Mouse (Mus musculus): ENCODE data around the gene Rpf2. TPM values are rescaled to one million over a fixed set of nuclear protein-coding genes. Genes with fewer than 3 reads are reported as not detected.

Rpf2 gene
- polyA plus RNA-seq (2014; fragmentation: Nextera tagmentation; extraction: Ambion mirVana), result 71.8 and 81.9 TPM in 2 replicates

- under 1% methylated on average over 54 of the region's 54 CpGs for WGBS
- ATAC-seq (ENCODE audit: low read depth), result peak; percentile 95
- Histone ChIP-seq H3K36me3 (ENCODE audit: control insufficient read depth, insufficient read depth, low read length) (peaks cover 23% of the 10 kb centered on the region), H3K4me3 (ENCODE audit: low read depth, low read length) (peak within 1 kb of the TSS; percentile 81), H3K27me3 (ENCODE audit: control insufficient read depth, insufficient read depth, low read length) (no peaks in the 10 kb centered on the region), H3K27ac (ENCODE audit: low read depth, low read length) (peak within 1 kb of the TSS; percentile 83), H3K9me3 (ENCODE audit: control insufficient read depth, low read length) (no peaks in the 10 kb centered on the region), H3K9ac (replicated peaks; ENCODE audit: low read depth, low read length) (peak within 1 kb of the TSS; percentile 60), H3K4me2 (ENCODE audit: low read depth, low read length) (peak within 1 kb of the TSS; percentile 73), H3K4me1 (ENCODE audit: control insufficient read depth, insufficient read depth, low read length) (0 out of 2 replicates have a peak, but pooled peaks cover 2% of the 10 kb centered on the region)
Measured at GRCm38 (mm10) chr10:40246374-40247165, at the start of gene Rpf2. TSS of gene Rpf2 (minus strand) at chr10:40247036.

- no peak overlapping the region for H3K27ac ChIP-seq (ENCODE audit: low read depth, low read length)
Measured at GRCm38 (mm10) chr10:40292640-40293039, 45.8 kb upstream of the Rpf2 start.

GRCm38 (mm10) chr10:40286767-40287166 lies 39.9 kb upstream of the Rpf2 start:
- H3K36me3 ChIP-seq (ENCODE audit: control insufficient read depth, insufficient read depth, low read length), result peaks cover 5% of the 10 kb centered on the region; the same call in 1 of the 2 replicates
- no peaks in the 10 kb centered on the region for H3K27me3 ChIP-seq (ENCODE audit: control insufficient read depth, insufficient read depth, low read length)
- H3K4me2 ChIP-seq (ENCODE audit: low read depth, low read length), result no peak overlapping the region
- H3K27ac ChIP-seq (ENCODE audit: low read depth, low read length), result no peak overlapping the region
- no peaks in the 10 kb centered on the region for H3K9me3 ChIP-seq (ENCODE audit: control insufficient read depth, low read length)
- no peak overlapping the region for H3K9ac ChIP-seq (replicated peaks; ENCODE audit: low read depth, low read length)
- no peak for ATAC-seq (ENCODE audit: low read depth)
- no peaks in the 10 kb centered on the region for H3K4me1 ChIP-seq (ENCODE audit: control insufficient read depth, insufficient read depth, low read length)
- 86% methylated on average over 1 of the region's 1 CpGs for WGBS
- no peak overlapping the region for H3K4me3 ChIP-seq (ENCODE audit: low read depth, low read length)

More at GRCm38 (mm10) chr10:40292640-40293039, 45.8 kb upstream of the Rpf2 start:
- H3K4me3 ChIP-seq (ENCODE audit: low read depth, low read length), result no peak overlapping the region
- no peak for ATAC-seq (ENCODE audit: low read depth)
- 96% methylated on average over 6 of the region's 6 CpGs for WGBS
- no peak overlapping the region for H3K4me2 ChIP-seq (ENCODE audit: low read depth, low read length)
- no peaks in the 10 kb centered on the region; the same call in 1 of the 2 replicates for H3K4me1 ChIP-seq (ENCODE audit: control insufficient read depth, insufficient read depth, low read length)
- H3K9me3 ChIP-seq (ENCODE audit: control insufficient read depth, low read length), result no peaks in the 10 kb centered on the region
- no peaks in the 10 kb centered on the region for H3K27me3 ChIP-seq (ENCODE audit: control insufficient read depth, insufficient read depth, low read length)
- peaks cover 11% of the 10 kb centered on the region; the same call in 1 of the 2 replicates for H3K36me3 ChIP-seq (ENCODE audit: control insufficient read depth, insufficient read depth, low read length)
- H3K9ac ChIP-seq (replicated peaks; ENCODE audit: low read depth, low read length), result no peak overlapping the region

- Histone ChIP-seq H3K36me3 (ENCODE audit: control insufficient read depth, insufficient read depth, low read length) (no peaks in the 10 kb centered on the region; the same call in 1 of the 2 replicates), H3K27me3 (ENCODE audit: control insufficient read depth, insufficient read depth, low read length) (no peaks in the 10 kb centered on the region), H3K9ac (replicated peaks; ENCODE audit: low read depth, low read length) (no peak overlapping the region), H3K9me3 (ENCODE audit: control insufficient read depth, low read length) (no peaks in the 10 kb centered on the region), H3K4me3 (ENCODE audit: low read depth, low read length) (no peak overlapping the region), H3K4me1 (ENCODE audit: control insufficient read depth, insufficient read depth, low read length) (no peaks in the 10 kb centered on the region), H3K27ac (ENCODE audit: low read depth, low read length) (no peak overlapping the region), H3K4me2 (ENCODE audit: low read depth, low read length) (no peak overlapping the region)
- ATAC-seq (ENCODE audit: low read depth), result no peak
- 92% methylated on average over 1 of the region's 1 CpGs for WGBS
Measured at GRCm38 (mm10) chr10:40285571-40285970, 38.7 kb upstream of the Rpf2 start.

GRCm38 (mm10) chr10:40284997-40285396 lies 38.2 kb upstream of the Rpf2 start:
- H3K4me2 ChIP-seq (ENCODE audit: low read depth, low read length), result no peak overlapping the region
- no peak overlapping the region for H3K9ac ChIP-seq (replicated peaks; ENCODE audit: low read depth, low read length)

GRCm38 (mm10) chr10:40284179-40284831 lies 37.5 kb upstream of the Rpf2 start:
- WGBS, result 73% methylated on average over 10 of the region's 10 CpGs
- ATAC-seq (ENCODE audit: low read depth), result peak; percentile 46; the same call in 1 of the 2 replicates

More at GRCm38 (mm10) chr10:40284997-40285396, 38.2 kb upstream of the Rpf2 start:
- Histone ChIP-seq H3K4me1 (ENCODE audit: control insufficient read depth, insufficient read depth, low read length) (no peaks in the 10 kb centered on the region), H3K4me3 (ENCODE audit: low read depth, low read length) (no peak overlapping the region), H3K36me3 (ENCODE audit: control insufficient read depth, insufficient read depth, low read length) (no peaks in the 10 kb centered on the region; the same call in 1 of the 2 replicates), H3K27me3 (ENCODE audit: control insufficient read depth, insufficient read depth, low read length) (no peaks in the 10 kb centered on the region), H3K27ac (ENCODE audit: low read depth, low read length) (no peak overlapping the region), H3K9me3 (ENCODE audit: control insufficient read depth, low read length) (no peaks in the 10 kb centered on the region)
- WGBS, result 95% methylated on average over 3 of the region's 3 CpGs
- ATAC-seq (ENCODE audit: low read depth), result no peak

GRCm38 (mm10) chr10:40283636-40284035 lies 36.8 kb upstream of the Rpf2 start:
- Histone ChIP-seq H3K4me3 (ENCODE audit: low read depth, low read length) (no peak overlapping the region), H3K9me3 (ENCODE audit: control insufficient read depth, low read length) (no peaks in the 10 kb centered on the region), H3K27me3 (ENCODE audit: control insufficient read depth, insufficient read depth, low read length) (no peaks in the 10 kb centered on the region), H3K4me2 (ENCODE audit: low read depth, low read length) (no peak overlapping the region), H3K4me1 (ENCODE audit: control insufficient read depth, insufficient read depth, low read length) (no peaks in the 10 kb centered on the region), H3K36me3 (ENCODE audit: control insufficient read depth, insufficient read depth, low read length) (no peaks in the 10 kb centered on the region; the same call in 1 of the 2 replicates), H3K27ac (ENCODE audit: low read depth, low read length) (no peak overlapping the region), H3K9ac (replicated peaks; ENCODE audit: low read depth, low read length) (no peak overlapping the region)
- no peak for ATAC-seq (ENCODE audit: low read depth)
- 93% methylated on average over 9 of the region's 9 CpGs for WGBS

More at GRCm38 (mm10) chr10:40284179-40284831, 37.5 kb upstream of the Rpf2 start:
- Histone ChIP-seq H3K27me3 (ENCODE audit: control insufficient read depth, insufficient read depth, low read length) (no peaks in the 10 kb centered on the region), H3K27ac (ENCODE audit: low read depth, low read length) (no peak overlapping the region), H3K9ac (replicated peaks; ENCODE audit: low read depth, low read length) (no peak overlapping the region), H3K9me3 (ENCODE audit: control insufficient read depth, low read length) (no peaks in the 10 kb centered on the region), H3K4me1 (ENCODE audit: control insufficient read depth, insufficient read depth, low read length) (no peaks in the 10 kb centered on the region), H3K36me3 (ENCODE audit: control insufficient read depth, insufficient read depth, low read length) (no peaks in the 10 kb centered on the region; the same call in 1 of the 2 replicates), H3K4me2 (ENCODE audit: low read depth, low read length) (no peak overlapping the region), H3K4me3 (ENCODE audit: low read depth, low read length) (no peak overlapping the region)

GRCm38 (mm10) chr10:40281565-40281964 lies 34.7 kb upstream of the Rpf2 start:
- no peaks in the 10 kb centered on the region; the same call in 1 of the 2 replicates for H3K36me3 ChIP-seq (ENCODE audit: control insufficient read depth, insufficient read depth, low read length)
- ATAC-seq (ENCODE audit: low read depth), result no peak
- no peaks in the 10 kb centered on the region for H3K27me3 ChIP-seq (ENCODE audit: control insufficient read depth, insufficient read depth, low read length)
- no peak overlapping the region for H3K27ac ChIP-seq (ENCODE audit: low read depth, low read length)
- no peak overlapping the region for H3K4me3 ChIP-seq (ENCODE audit: low read depth, low read length)
- H3K4me2 ChIP-seq (ENCODE audit: low read depth, low read length), result no peak overlapping the region
- no peak overlapping the region for H3K9ac ChIP-seq (replicated peaks; ENCODE audit: low read depth, low read length)
- 97% methylated on average over 2 of the region's 2 CpGs for WGBS
- H3K4me1 ChIP-seq (ENCODE audit: control insufficient read depth, insufficient read depth, low read length), result no peaks in the 10 kb centered on the region
- no peaks in the 10 kb centered on the region for H3K9me3 ChIP-seq (ENCODE audit: control insufficient read depth, low read length)

GRCm38 (mm10) chr10:40278317-40278716 lies 31.5 kb upstream of the Rpf2 start:
- 72% methylated on average over 5 of the region's 5 CpGs for WGBS

More at GRCm38 (mm10) chr10:40278317-40278716, 31.5 kb upstream of the Rpf2 start:
- no peaks in the 10 kb centered on the region for H3K9me3 ChIP-seq (ENCODE audit: control insufficient read depth, low read length)
- no peak for ATAC-seq (ENCODE audit: low read depth)
- no peak overlapping the region for H3K4me2 ChIP-seq (ENCODE audit: low read depth, low read length)
- H3K27me3 ChIP-seq (ENCODE audit: control insufficient read depth, insufficient read depth, low read length), result no peaks in the 10 kb centered on the region
- no peak overlapping the region for H3K27ac ChIP-seq (ENCODE audit: low read depth, low read length)
- no peaks in the 10 kb centered on the region for H3K36me3 ChIP-seq (ENCODE audit: control insufficient read depth, insufficient read depth, low read length)
- no peak overlapping the region for H3K4me3 ChIP-seq (ENCODE audit: low read depth, low read length)
- H3K4me1 ChIP-seq (ENCODE audit: control insufficient read depth, insufficient read depth, low read length), result no peaks in the 10 kb centered on the region
- H3K9ac ChIP-seq (replicated peaks; ENCODE audit: low read depth, low read length), result no peak overlapping the region

All from neural tube, embryonic 14.5 days (tissue).